Mouse (Mus musculus) thymus, postnatal 14 days (tissue): ENCODE data around the gene 2210016L21Rik.

ENCODE experiments used
- DNase-seq: peaks from one replicate; pipeline ENCODE4 v3.0.0; 2021

The 2210016L21Rik gene

GRCm38 (mm10) chr5:114979250-114980121, 37.5 kb downstream of the 2210016L21Rik start:
- peak; percentile 68 for DNase-seq

DNA sequence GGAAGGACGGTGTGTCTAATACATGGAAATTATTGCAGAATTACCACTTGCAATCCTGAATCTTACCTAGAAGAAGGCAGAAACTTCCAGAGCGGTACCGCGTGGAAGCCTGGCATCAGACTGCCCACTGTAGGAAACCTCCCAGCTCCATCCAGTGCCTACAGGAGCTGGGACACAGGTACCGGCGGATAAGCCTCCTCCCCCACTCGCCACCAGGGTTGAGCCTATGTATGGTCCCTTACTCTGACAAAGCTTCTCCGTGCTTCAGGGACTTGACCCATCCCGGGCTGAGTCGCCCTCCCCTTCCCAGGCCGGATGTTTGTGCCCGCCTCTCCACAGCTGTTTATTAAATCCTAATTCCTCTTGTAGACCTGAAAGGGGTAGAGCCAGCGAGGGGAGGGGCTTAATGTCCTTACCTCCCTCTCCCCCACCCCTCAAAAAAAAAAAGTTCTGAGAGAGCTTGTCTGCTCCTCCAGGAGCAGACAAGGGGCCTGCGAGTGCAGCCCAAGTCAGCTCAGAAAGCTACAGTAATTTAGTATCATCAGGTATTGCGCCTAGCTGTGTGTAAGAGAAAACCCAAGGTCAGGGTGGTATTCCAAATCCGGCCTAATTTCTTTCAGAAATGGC, 38.3 kb downstream of the 2210016L21Rik start:
- DNase-seq = no peak

- no peak for DNase-seq
These were observed 40.0 kb downstream of the 2210016L21Rik start for GRCm38 (mm10) chr5:114982001-114982400.

DNA sequence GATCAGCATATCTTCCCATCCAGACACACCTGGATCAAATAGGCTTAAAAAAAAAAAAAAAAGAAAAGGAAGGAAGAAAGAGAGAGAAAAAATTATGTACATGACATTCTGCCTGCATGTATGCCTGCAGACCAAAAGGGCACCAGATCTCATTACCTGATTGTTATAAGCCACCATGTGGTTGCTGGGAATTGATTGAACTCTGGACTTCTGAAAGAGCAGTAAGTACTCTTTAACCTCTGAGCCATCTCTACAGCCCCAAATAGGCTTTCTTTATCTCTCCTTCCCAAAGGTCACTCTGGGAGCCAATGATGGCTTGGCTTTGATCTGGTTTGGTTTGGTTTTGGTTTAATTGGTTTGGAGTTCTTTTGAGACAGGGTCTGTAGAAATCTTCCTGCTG, 43.1 kb downstream of the 2210016L21Rik start:
- DNase-seq = no peak

- DNase-seq = peak; percentile 14
These were observed 54.5 kb downstream of the 2210016L21Rik start for GRCm38 (mm10) chr5:114996447-114996846.

- no peak for DNase-seq
These were observed 55.4 kb downstream of the 2210016L21Rik start for GRCm38 (mm10) chr5:114997327-114997726.
